In genomic region chr16:93437608-93438425, GRCm38 (mm10) we compare ENCODE assay signal across 10 mouse cellular contexts.
DNase-seq lines count a peak whose midpoint lies in the region; ATAC-seq lines count a peak whose summit lies in the region.
"Had no signal": no experiment of that assay in that cellular context is flagged by ENCODE, and none has a peak within 500 bp of the region (broad histone marks: within the 10 kb centered on the region; RNA-seq: fewer than 3 reads in every experiment).

No protein-coding gene starts in this region.

- 16% methylated on average over 14 of the region's 14 CpGs for WGBS in heart, embryonic 14.5 days
- 24% methylated on average over 14 of the region's 14 CpGs for WGBS in hindbrain, embryonic 12.5 days
- WGBS in neural tube, embryonic 13.5 days, result 25% methylated on average over 14 of the region's 14 CpGs

- no peak overlapping the region for H3K9ac ChIP-seq in heart, embryonic 14.5 days (ENCODE audit: low read length)
- H3K9ac ChIP-seq in hindbrain, embryonic 12.5 days, result no peak overlapping the region
- H3K9ac ChIP-seq in neural tube, embryonic 13.5 days, result no peak overlapping the region

- no peak for DNase-seq in heart, postnatal 4 days
- peak; percentile 52 for DNase-seq in retina, postnatal 1 day
- no peak for DNase-seq in retina, embryonic 14.5 days (ENCODE audit: low spot score)
- DNase-seq in ovary, adult 18-20 months (ENCODE audit: low spot score), result no peak
- no peak for DNase-seq in natural killer cell, adult 2 months (ENCODE audit: low spot score in 2 of 2)
- DNase-seq: thymus, postnatal 4 days had no signal

- H3K27ac ChIP-seq in heart, embryonic 14.5 days (replicated peaks in 1 of 2; ENCODE audit: control insufficient read depth in 1 of 2, insufficient read depth in 1 of 2, low read depth in 2 of 2, low read length in 2 of 2), result no peak overlapping the region
- H3K27ac ChIP-seq in hindbrain, embryonic 12.5 days, result no peak overlapping the region; the same call in 1 of the 2 replicates
- no peak overlapping the region for H3K27ac ChIP-seq in neural tube, embryonic 13.5 days (replicated peaks)

- 0 out of 2 replicates have a peak, but pooled peaks cover 3% of the 10 kb centered on the region for H3K27me3 ChIP-seq in heart, embryonic 14.5 days (ENCODE audit: control insufficient read depth, insufficient read depth, low read length)
- no peaks in the 10 kb centered on the region for H3K27me3 ChIP-seq in hindbrain, embryonic 12.5 days
- no peaks in the 10 kb centered on the region; the same call in 1 of the 2 replicates for H3K27me3 ChIP-seq in neural tube, embryonic 13.5 days

- H3K4me1 ChIP-seq in heart, embryonic 14.5 days (ENCODE audit: control insufficient read depth in 2 of 2, insufficient read depth in 2 of 2, low read length in 2 of 2), result peaks cover 6 to 15% of the 10 kb centered on the region in 2 experiments
- H3K4me1 ChIP-seq in hindbrain, embryonic 12.5 days, result peaks cover 12% of the 10 kb centered on the region
- H3K4me1 ChIP-seq in neural tube, embryonic 13.5 days (replicated peaks), result 0 out of 2 replicates have a peak, but pooled peaks cover 15% of the 10 kb centered on the region
- H3K4me1 ChIP-seq: megakaryocyte, embryonic 14.5 days had no signal

- peak overlapping the region; percentile 44 for H3K4me2 ChIP-seq in heart, embryonic 14.5 days (ENCODE audit: low read length)
- peak overlapping the region; percentile 27 for H3K4me2 ChIP-seq in hindbrain, embryonic 12.5 days (replicated peaks)
- 0 out of 2 replicates have a peak overlapping the region, but pooled peaks have one; percentile 16 for H3K4me2 ChIP-seq in neural tube, embryonic 13.5 days

- no peaks in the 10 kb centered on the region for H3K36me3 ChIP-seq in heart, embryonic 14.5 days (ENCODE audit: control insufficient read depth, insufficient read depth, low read length)
- no peaks in the 10 kb centered on the region for H3K36me3 ChIP-seq in hindbrain, embryonic 12.5 days
- no peaks in the 10 kb centered on the region for H3K36me3 ChIP-seq in neural tube, embryonic 13.5 days

- no peak for ATAC-seq in heart, embryonic 14.5 days (ENCODE audit: insufficient number of reproducible peaks, insufficient read depth, low FRiP score, low read depth)
- no peak for ATAC-seq in hindbrain, embryonic 12.5 days (ENCODE audit: low FRiP score)
- ATAC-seq in neural tube, embryonic 13.5 days (ENCODE audit: low read depth), result no peak

- H3K9me3 ChIP-seq in heart, embryonic 14.5 days (ENCODE audit: control insufficient read depth, low read length), result no peaks in the 10 kb centered on the region
- H3K9me3 ChIP-seq in hindbrain, embryonic 12.5 days (replicated peaks), result no peaks in the 10 kb centered on the region
- no peaks in the 10 kb centered on the region for H3K9me3 ChIP-seq in neural tube, embryonic 13.5 days

- H3K4me3 ChIP-seq in heart, embryonic 14.5 days (ENCODE audit: control insufficient read depth in 1 of 2, insufficient read depth in 1 of 2, low read depth in 1 of 2, low read length in 2 of 2), result no peak overlapping the region
- no peak overlapping the region for H3K4me3 ChIP-seq in hindbrain, embryonic 12.5 days
- no peak overlapping the region for H3K4me3 ChIP-seq in neural tube, embryonic 13.5 days
- H3K4me3 ChIP-seq: megakaryocyte, embryonic 14.5 days had no signal
